Mouse (Mus musculus): ENCODE results near the gene Mgam. TPM values are rescaled to one million over a fixed set of nuclear protein-coding genes. Genes with fewer than 3 reads are reported as not detected.

Gene Mgam
- polyA plus RNA-seq (2017; shearing (Covaris generic)), result 0.10 TPM

GRCm38 (mm10) chr6:40628406-40629000 is at the start of gene Mgam:
Gene Mgam, plus strand, starts transcription at chr6:40628831.

DNA sequence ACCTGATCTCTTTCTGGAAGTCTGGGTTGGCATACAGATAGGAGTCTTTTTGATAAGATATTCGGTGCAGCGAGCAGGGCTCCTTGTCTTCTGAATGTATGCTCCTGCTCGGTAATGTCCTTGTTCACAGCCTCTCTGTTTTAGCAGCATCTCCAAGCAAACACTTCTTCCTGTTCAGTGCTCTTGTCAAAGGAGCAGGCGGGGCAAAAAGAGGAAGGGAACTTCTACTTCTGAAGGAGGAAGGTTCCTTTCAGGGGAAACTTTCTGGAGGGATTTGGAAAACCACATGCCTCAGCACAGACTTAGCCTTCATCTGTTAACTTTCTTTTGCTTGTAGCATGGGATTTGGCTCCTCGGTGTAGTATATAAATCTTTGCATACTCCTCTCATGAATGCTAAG is 43.0 kb upstream of the Mgam start, which contains the start of gene Clec5a:
Clec5a (minus strand) TSS at position 177 of the 400 bp plus-strand sequence.

DNA sequence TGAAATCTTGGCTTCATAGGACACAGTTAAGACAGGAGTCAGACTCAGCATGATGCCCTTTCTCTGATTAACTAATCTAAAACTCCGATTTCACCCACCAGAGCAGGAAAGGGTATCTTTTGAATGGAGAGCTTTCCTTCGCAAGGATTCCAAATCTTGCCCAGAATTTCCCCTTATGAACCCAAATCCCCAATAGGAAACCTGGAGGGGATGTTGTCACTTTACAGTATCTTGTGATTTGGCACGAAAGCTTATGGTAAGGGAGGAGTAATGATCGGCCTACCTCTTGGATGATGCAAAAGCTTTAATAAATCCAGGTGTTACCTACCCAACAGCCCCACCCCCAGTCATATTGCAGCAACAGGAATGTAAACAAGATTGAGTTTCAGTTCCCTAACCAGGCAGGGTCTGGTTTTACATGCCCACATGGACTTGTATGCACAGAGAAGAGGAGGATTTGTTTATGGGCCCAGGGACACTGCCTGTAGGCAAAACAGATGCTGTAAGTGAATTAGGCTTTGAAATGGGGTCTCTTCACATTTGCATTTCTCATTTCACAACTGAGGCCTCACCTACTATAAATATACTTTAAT is 15.3 kb upstream of the Mgam start, which contains the start of gene Tas2r138:
Tas2r138 (minus strand) TSS at position 51 of the 593 bp plus-strand sequence.

Other genes with a start within 250 kb of the Mgam start
- gene E330009J07Rik, start 192.7 kb upstream of the Mgam start, polyA plus RNA-seq (2017; shearing (Covaris generic)), result 20.1 TPM
- gene Wee2, start 189.7 kb upstream of the Mgam start, polyA plus RNA-seq (2017; shearing (Covaris generic)), result not detected
- gene Ssbp1, start 157.5 kb upstream of the Mgam start, polyA plus RNA-seq (2017; shearing (Covaris generic)), result 121 TPM
- not detected for gene Tas2r137, start 137.6 kb upstream of the Mgam start, polyA plus RNA-seq (2017; shearing (Covaris generic))
- not detected for gene Tas2r108, start 135.3 kb upstream of the Mgam start, polyA plus RNA-seq (2017; shearing (Covaris generic))
- gene Prss37, start 109.3 kb upstream of the Mgam start, polyA plus RNA-seq (2017; shearing (Covaris generic)), result not detected
- gene Olfr461, start 73.8 kb upstream of the Mgam start, polyA plus RNA-seq (2017; shearing (Covaris generic)), result not detected
- gene Olfr460, start 59.3 kb upstream of the Mgam start, polyA plus RNA-seq (2017; shearing (Covaris generic)), result not detected
- gene Clec5a, start 43.0 kb upstream of the Mgam start, polyA plus RNA-seq (2017; shearing (Covaris generic)), result not detected
- not detected for gene Tas2r138, start 15.5 kb upstream of the Mgam start, polyA plus RNA-seq (2017; shearing (Covaris generic))

Data from CD4-positive, CD25-positive, alpha-beta regulatory T cell (primary cell).